Mouse (Mus musculus): ENCODE data around the gene Skor1. TPM values are rescaled to one million over a fixed set of nuclear protein-coding genes. Genes with fewer than 3 reads are reported as not detected.

The Skor1 gene
- polyA plus RNA-seq, 1 experiment = not detected

- TF ChIP-seq USF1 (IDR thresholded peaks at IDR 0.05; ENCODE audit: low read depth) (no peak), CEBPB (IDR thresholded peaks at IDR 0.05; ENCODE audit: low read depth) (peak; percentile 56)
- Histone ChIP-seq H3K4me3 (ENCODE audit: insufficient read depth, poor library complexity, severe bottlenecking) (no peak overlapping the region), H3K27me3 (ENCODE audit: control insufficient read depth, insufficient read depth, insufficient read length) (no peaks in the 10 kb centered on the region), H3ac (ENCODE audit: control insufficient read depth, insufficient read length, low read depth) (no peak overlapping the region), H3K79me3 (ENCODE audit: low read depth) (no peaks in the 10 kb centered on the region), H3K36me3 (ENCODE audit: control insufficient read depth, insufficient read depth) (no peaks in the 10 kb centered on the region), H3K79me2 (ENCODE audit: control insufficient read depth, insufficient read depth) (no peaks in the 10 kb centered on the region)
Observed at GRCm38 (mm10) chr9:63122161-63122833, 26.5 kb downstream of the Skor1 start.

- Histone ChIP-seq H3ac (ENCODE audit: control insufficient read depth, insufficient read length, low read depth) (no peak overlapping the region), H3K27me3 (ENCODE audit: control insufficient read depth, insufficient read depth, insufficient read length) (no peaks in the 10 kb centered on the region), H3K36me3 (ENCODE audit: control insufficient read depth, insufficient read depth) (no peaks in the 10 kb centered on the region), H3K79me2 (ENCODE audit: control insufficient read depth, insufficient read depth) (no peaks in the 10 kb centered on the region), H3K79me3 (ENCODE audit: low read depth) (no peaks in the 10 kb centered on the region), H3K4me3 (ENCODE audit: insufficient read depth, poor library complexity, severe bottlenecking) (no peak overlapping the region)
- TF ChIP-seq CTCF (IDR thresholded peaks at IDR 0.05; ENCODE audit: control insufficient read depth, insufficient read depth, insufficient read length) (no peak), MYOG (IDR thresholded peaks at IDR 0.05; ENCODE audit: control insufficient read depth, extremely low read depth, insufficient read length) (no peak), MAX (IDR thresholded peaks at IDR 0.05) (no peak), MYOD1 (IDR thresholded peaks at IDR 0.05; ENCODE audit: control insufficient read depth, insufficient read length, low read depth) (no peak), CEBPB (IDR thresholded peaks at IDR 0.05; ENCODE audit: low read depth) (no peak), USF1 (IDR thresholded peaks at IDR 0.05; ENCODE audit: low read depth) (no peak), FOSL1 (IDR thresholded peaks at IDR 0.05; ENCODE audit: insufficient read depth, low read length, poor library complexity, severe bottlenecking) (no peak)
Observed at GRCm38 (mm10) chr9:63118385-63118784, 30.4 kb downstream of the Skor1 start.

GRCm38 (mm10) chr9:63112514-63112913, 36.2 kb downstream of the Skor1 start:
- H3K36me3 ChIP-seq (ENCODE audit: control insufficient read depth, insufficient read depth) = no peaks in the 10 kb centered on the region
- H3ac ChIP-seq (ENCODE audit: control insufficient read depth, insufficient read length, low read depth) = no peak overlapping the region
- no peaks in the 10 kb centered on the region for H3K27me3 ChIP-seq (ENCODE audit: control insufficient read depth, insufficient read depth, insufficient read length)
- no peaks in the 10 kb centered on the region for H3K79me3 ChIP-seq (ENCODE audit: low read depth)
- H3K4me3 ChIP-seq (ENCODE audit: insufficient read depth, poor library complexity, severe bottlenecking) = no peak overlapping the region
- H3K79me2 ChIP-seq (ENCODE audit: control insufficient read depth, insufficient read depth) = no peaks in the 10 kb centered on the region
- TF ChIP-seq USF1 (IDR thresholded peaks at IDR 0.05; ENCODE audit: low read depth) = no peak
- no peak for TF ChIP-seq MAX (IDR thresholded peaks at IDR 0.05)
- no peak for TF ChIP-seq CEBPB (IDR thresholded peaks at IDR 0.05; ENCODE audit: low read depth)
- TF ChIP-seq CTCF (IDR thresholded peaks at IDR 0.05; ENCODE audit: control insufficient read depth, insufficient read depth, insufficient read length) = no peak
- no peak for TF ChIP-seq MYOD1 (IDR thresholded peaks at IDR 0.05; ENCODE audit: control insufficient read depth, insufficient read length, low read depth)
- no peak for TF ChIP-seq MYOG (IDR thresholded peaks at IDR 0.05; ENCODE audit: control insufficient read depth, extremely low read depth, insufficient read length)
- no peak for TF ChIP-seq FOSL1 (IDR thresholded peaks at IDR 0.05; ENCODE audit: insufficient read depth, low read length, poor library complexity, severe bottlenecking)

- TF ChIP-seq MYOD1 (IDR thresholded peaks at IDR 0.05; ENCODE audit: control insufficient read depth, insufficient read length, low read depth) (no peak), USF1 (IDR thresholded peaks at IDR 0.05; ENCODE audit: low read depth) (no peak), CEBPB (IDR thresholded peaks at IDR 0.05; ENCODE audit: low read depth) (no peak), MAX (IDR thresholded peaks at IDR 0.05) (no peak), FOSL1 (IDR thresholded peaks at IDR 0.05; ENCODE audit: insufficient read depth, low read length, poor library complexity, severe bottlenecking) (no peak), MYOG (IDR thresholded peaks at IDR 0.05; ENCODE audit: control insufficient read depth, extremely low read depth, insufficient read length) (no peak), CTCF (IDR thresholded peaks at IDR 0.05; ENCODE audit: control insufficient read depth, insufficient read depth, insufficient read length) (no peak)
- no peaks in the 10 kb centered on the region for H3K79me2 ChIP-seq (ENCODE audit: control insufficient read depth, insufficient read depth)
- no peaks in the 10 kb centered on the region for H3K36me3 ChIP-seq (ENCODE audit: control insufficient read depth, insufficient read depth)
- H3K4me3 ChIP-seq (ENCODE audit: insufficient read depth, poor library complexity, severe bottlenecking) = no peak overlapping the region
- no peak overlapping the region for H3ac ChIP-seq (ENCODE audit: control insufficient read depth, insufficient read length, low read depth)
- no peaks in the 10 kb centered on the region for H3K79me3 ChIP-seq (ENCODE audit: low read depth)
- H3K27me3 ChIP-seq (ENCODE audit: control insufficient read depth, insufficient read depth, insufficient read length) = no peaks in the 10 kb centered on the region
Observed at GRCm38 (mm10) chr9:63109782-63110087, 39.0 kb downstream of the Skor1 start.

- no peaks in the 10 kb centered on the region for H3K79me3 ChIP-seq (ENCODE audit: low read depth)
- H3K27me3 ChIP-seq (ENCODE audit: control insufficient read depth, insufficient read depth, insufficient read length) = no peaks in the 10 kb centered on the region
- TF ChIP-seq FOSL1 (IDR thresholded peaks at IDR 0.05; ENCODE audit: insufficient read depth, low read length, poor library complexity, severe bottlenecking) (no peak), MAX (IDR thresholded peaks at IDR 0.05) (no peak), MYOD1 (IDR thresholded peaks at IDR 0.05; ENCODE audit: control insufficient read depth, insufficient read length, low read depth) (no peak), MYOG (IDR thresholded peaks at IDR 0.05; ENCODE audit: control insufficient read depth, extremely low read depth, insufficient read length) (no peak)
- H3K36me3 ChIP-seq (ENCODE audit: control insufficient read depth, insufficient read depth) = no peaks in the 10 kb centered on the region
- no peak overlapping the region for H3ac ChIP-seq (ENCODE audit: control insufficient read depth, insufficient read length, low read depth)
- H3K79me2 ChIP-seq (ENCODE audit: control insufficient read depth, insufficient read depth) = no peaks in the 10 kb centered on the region
- H3K4me3 ChIP-seq (ENCODE audit: insufficient read depth, poor library complexity, severe bottlenecking) = no peak overlapping the region
Observed at GRCm38 (mm10) chr9:63109020-63109781, 39.6 kb downstream of the Skor1 start.

- no peaks in the 10 kb centered on the region for H3K36me3 ChIP-seq (ENCODE audit: control insufficient read depth, insufficient read depth)
- no peak overlapping the region for H3K4me3 ChIP-seq (ENCODE audit: insufficient read depth, poor library complexity, severe bottlenecking)
- no peaks in the 10 kb centered on the region for H3K79me2 ChIP-seq (ENCODE audit: control insufficient read depth, insufficient read depth)
- no peak overlapping the region for H3ac ChIP-seq (ENCODE audit: control insufficient read depth, insufficient read length, low read depth)
- TF ChIP-seq MYOD1 (IDR thresholded peaks at IDR 0.05; ENCODE audit: control insufficient read depth, insufficient read length, low read depth) = no peak
- TF ChIP-seq CTCF (IDR thresholded peaks at IDR 0.05; ENCODE audit: control insufficient read depth, insufficient read depth, insufficient read length) = no peak
- TF ChIP-seq MYOG (IDR thresholded peaks at IDR 0.05; ENCODE audit: control insufficient read depth, extremely low read depth, insufficient read length) = no peak
- no peaks in the 10 kb centered on the region for H3K27me3 ChIP-seq (ENCODE audit: control insufficient read depth, insufficient read depth, insufficient read length)
- no peaks in the 10 kb centered on the region for H3K79me3 ChIP-seq (ENCODE audit: low read depth)
Observed at GRCm38 (mm10) chr9:63108580-63108979, 40.2 kb downstream of the Skor1 start.
